Mouse (Mus musculus): ENCODE results near the gene Large2.
"Not testable (repeated sequence)": the region's sequence is repeated elsewhere in the genome, so short reads cannot be mapped to it uniquely, and the experiment has no call there.

Gene Large2

DNA sequence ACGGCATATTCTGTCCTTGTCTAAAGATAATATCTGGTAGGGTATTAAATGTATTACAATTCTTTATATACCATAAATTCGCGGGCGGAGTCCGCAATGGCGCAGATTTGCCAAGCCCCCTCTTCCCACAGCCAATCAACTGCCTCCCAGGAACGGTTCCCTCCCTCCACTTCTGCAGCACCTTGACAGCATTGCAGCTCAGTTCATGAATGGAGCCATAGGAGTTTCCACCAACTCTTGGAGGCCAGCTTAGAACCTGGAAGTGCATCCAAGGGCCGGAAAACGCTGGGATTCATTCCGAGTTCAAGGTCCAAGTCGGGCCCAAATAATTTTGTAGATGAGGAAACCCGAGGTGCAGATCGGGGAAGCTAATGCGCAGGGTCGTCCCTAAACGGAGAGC, at the start of gene Large2, which contains the start of gene Pex16:
Large2 (minus strand) TSS at position 356 of the 400 bp plus-strand sequence.
Pex16 (plus strand) TSS at position 163 of the 400 bp plus-strand sequence.
- DNase-seq (ENCODE audit: low spot score in 2 of 2): no peak

DNA sequence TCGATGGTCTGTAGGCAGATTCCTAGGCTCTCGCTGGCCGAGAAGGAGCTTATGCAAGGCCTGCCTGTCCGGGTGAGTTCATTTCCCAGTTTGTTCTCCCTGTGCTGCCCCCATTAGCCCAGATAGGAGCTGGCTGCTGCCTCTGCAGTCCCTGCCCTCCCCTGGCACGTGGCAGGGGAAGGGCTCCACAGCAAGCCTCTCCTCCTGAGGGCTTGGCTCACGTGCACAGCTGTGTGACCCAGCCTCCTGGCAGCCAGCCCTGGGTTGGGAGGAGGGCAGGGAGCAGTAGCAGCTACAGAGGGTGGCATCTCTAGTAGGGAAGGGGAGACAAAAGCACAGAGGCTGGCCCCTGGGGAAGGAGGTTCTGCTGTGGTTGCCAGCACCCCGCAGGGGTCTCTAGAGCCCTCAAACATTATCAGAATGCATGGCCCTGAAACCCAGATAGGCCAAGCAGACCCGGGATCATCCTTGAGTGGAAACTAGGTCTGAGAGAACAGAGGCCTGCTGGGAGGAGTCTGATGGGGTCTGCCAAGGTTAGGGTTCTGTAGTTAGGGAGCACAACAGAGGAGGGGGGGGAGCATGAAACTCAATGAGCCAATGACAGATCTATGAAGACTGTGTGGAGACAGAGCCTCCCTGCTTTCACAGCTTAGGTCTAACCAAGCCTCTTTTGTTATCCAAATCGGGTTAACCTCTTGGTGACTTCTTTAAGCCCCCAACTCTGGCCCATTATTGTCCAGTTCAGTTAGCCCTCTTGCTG, 49.2 kb upstream of the Large2 start:
- peak; percentile 72 to 77 for DNase-seq (ENCODE audit: low spot score in 2 of 2)

DNA sequence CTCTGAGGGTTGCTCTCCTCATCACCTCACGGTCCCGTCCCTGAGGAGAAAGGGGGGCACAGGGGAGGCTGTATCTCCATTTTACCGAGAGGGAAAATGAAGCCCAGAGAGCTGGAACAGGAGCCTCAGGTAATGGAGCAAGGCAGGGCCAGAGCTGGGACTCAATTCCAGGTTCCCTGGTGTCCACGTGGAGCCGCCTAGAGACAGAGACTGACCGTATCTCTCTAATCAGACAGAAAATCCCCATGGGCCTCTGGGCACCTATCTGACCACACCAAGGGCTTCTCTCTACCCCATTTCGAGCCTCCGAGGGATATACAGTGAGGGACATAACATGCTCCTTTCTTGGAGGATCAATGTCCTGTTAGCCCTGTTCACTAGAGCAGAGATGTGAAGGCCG, 48.5 kb upstream of the Large2 start:
- no peak for DNase-seq (ENCODE audit: low spot score in 2 of 2)

DNA sequence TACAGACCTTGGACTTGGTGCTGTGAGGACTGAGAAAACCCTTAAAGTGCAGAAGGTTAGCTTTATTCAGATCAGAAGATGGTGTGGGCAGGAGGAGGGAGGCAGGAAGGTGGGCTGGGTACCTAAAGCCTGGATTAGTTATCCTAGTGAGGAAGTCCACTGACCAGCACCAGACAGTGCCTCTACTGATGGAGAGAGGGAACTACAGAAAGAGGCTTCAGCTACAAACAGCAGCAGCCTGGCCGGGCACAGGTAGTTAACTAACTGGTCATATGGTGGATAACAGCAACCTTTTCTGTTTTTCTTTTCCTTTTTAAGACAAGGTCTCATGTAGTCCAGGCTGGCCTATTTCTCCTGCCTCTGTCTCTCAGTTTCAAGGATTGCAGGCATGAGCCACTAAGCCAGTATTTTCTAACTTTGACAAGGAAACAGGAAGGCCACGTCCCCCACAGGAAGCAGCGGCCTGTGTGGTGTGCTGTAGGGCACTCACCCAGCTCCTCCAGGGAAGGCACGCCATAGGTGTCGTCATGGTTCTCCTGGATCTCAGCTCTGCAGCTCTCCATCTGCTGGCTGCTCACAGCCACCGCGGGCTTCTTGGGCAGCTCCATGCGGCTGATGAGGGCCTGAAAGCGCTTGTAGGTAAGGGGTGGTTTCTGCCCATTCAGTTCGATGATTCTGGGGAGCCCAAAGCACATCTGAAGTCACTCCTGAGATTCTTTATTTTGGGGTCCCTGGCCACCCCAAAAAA, 47.9 kb upstream of the Large2 start:
- no peak for DNase-seq (ENCODE audit: low spot score in 2 of 2)

DNA sequence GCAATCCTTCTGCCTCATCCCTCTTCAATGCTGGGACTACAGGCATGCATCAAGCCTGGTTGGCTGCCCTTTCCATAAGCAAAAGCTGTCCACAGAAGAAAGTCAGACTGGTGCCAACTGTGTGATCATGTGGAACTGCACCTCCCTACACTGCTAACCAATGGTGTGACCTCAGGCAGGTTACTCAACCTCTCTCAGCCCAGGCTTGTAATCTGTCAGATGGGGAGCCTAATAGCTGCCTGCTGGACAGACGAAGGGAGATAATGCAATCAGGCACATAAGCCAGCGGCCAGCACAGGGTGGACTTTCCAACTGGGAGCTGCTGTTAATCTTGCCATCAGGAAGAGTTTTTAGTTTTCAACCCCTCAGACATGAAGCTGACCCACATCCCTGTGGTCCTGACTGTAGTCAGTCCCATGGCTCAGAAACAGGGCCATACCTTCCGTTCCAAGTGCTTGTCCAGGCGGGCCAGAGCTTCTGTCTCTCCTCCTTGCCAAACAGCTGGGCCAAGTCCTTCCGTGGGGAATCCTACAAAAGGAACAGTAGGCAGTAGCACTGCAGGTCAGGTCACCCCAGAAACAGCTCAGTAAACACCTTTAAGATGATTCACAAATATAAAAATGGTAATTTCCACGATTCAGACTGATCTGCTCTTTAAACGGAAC, 47.2 kb upstream of the Large2 start:
- DNase-seq (ENCODE audit: low spot score in 2 of 2): no peak

- DNase-seq (ENCODE audit: low spot score in 2 of 2): no peak
Measured at GRCm38 (mm10) chr2:92411705-92412104, 37.0 kb upstream of the Large2 start.

- DNase-seq (ENCODE audit: low spot score in 2 of 2): no peak
Measured at GRCm38 (mm10) chr2:92408309-92409045, 33.8 kb upstream of the Large2 start.

DNA sequence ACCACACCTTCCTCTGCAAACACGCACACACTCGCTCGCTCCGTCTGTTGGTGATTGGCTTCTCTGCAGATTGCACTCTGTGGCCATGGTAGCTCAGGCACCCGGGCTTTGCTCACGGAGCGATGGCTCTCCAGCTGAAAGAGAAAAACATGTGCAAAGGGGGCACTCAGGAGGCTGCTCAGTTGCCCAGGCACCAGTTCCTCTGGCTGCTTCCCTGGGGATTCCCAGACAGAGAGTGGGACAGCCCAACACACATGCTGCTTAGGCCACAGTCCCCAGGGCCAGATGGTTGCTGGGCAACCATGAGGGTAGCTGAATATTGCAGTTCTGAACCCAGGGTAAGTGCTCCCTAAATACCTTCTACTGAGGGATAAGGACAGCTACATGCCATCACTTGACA, 31.0 kb upstream of the Large2 start:
- no peak for DNase-seq (ENCODE audit: low spot score in 2 of 2)

- DNase-seq (ENCODE audit: low spot score in 2 of 2): no peak
Measured at GRCm38 (mm10) chr2:92404737-92405136, 30.1 kb upstream of the Large2 start.

DNA sequence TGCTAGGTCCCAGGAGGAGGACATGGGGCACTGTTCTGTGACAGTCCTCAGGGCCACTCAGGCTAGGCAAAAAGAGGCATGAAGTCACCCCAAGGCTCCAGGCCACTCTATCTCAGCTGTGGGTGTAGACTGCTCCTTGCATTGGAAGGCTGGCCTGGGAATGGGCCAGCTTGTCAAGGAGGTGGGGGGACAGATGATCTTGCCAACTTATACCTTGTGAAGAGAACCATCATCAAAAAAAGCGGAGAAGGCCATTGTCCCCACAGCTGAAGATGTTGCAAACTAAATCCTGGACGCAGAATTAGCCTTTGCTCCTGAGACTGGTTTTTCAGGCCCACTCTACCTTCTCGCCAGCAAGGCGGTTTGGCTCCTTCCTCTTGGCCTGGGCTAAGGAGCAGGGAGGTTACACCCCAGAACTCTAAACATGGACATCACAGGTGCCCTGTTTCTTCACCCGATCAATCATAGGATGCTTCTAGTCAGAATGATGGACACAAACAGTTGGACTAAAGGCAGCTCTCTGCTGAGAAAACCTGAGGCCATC, 29.2 kb upstream of the Large2 start:
- DNase-seq (ENCODE audit: low spot score in 2 of 2): no peak

- no peak for DNase-seq (ENCODE audit: low spot score in 2 of 2)
Measured at GRCm38 (mm10) chr2:92402591-92403326, 28.1 kb upstream of the Large2 start.

- no peak for DNase-seq (ENCODE audit: low spot score in 2 of 2)
Measured at GRCm38 (mm10) chr2:92401091-92401561, 26.5 kb upstream of the Large2 start, which contains the start of gene Mapk8ip1. Gene Mapk8ip1 (minus strand): TSS chr2:92401263.

DNA sequence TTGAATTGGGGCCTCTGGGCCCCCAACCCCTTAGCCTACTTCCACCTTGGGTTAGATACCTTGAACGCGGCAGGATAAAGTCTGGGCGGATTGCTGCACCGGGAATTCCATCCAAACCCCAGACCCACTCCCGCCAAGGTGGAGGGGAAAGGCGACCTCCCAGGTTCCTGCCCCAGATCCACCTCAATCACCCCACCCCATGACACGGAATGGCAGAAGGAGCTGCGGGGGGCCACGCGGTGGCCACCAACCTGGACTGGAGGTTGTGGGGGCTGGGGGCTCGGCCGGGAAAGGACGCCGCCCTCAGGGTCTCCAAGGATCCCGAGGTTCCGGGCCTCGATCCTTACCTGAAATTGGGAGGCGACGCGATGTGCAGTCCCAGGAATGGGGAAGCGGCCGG, 26.0 kb upstream of the Large2 start:
- no peak for DNase-seq (ENCODE audit: low spot score in 2 of 2)

DNA sequence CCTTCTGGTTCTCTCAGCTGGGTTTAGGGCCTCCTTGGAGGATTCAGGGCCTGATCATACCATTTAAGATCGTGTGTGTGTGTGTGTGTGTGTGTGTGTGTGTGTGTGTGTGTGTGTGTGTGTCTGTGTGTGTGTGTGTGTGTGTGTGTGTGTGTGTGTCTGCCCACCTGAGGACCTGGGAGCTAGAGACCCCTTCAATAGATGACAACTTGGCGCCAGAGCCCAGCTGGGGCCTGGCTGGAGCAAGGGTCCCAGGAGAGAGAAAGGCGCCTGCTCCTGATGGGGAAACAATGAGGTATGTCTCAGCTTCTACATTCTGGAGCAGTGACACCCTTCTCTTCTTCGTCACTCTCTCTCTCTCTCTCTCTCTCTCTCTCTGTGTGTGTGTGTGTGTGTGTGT, 25.2 kb upstream of the Large2 start:
- DNase-seq (ENCODE audit: low spot score in 2 of 2): not testable (repeated sequence)

DNA sequence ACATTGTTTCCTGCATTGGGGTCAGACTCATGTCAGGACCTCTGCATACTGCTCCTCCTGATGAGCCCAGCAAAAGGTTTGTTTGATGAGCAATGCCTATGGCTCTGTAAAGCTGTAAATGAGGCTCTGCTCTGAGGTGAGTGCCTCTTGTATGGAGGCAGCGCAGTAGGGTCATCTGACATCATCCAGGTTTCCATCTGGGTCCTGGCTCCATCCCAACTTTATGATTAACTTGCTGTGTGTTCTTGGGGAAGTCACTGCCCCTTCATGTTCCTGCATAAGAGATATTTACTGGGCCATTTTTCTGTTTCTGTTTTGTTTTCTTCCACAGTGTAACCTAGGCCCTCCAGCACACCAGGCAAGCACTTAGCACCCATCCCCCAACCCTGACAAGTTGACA, 22.8 kb upstream of the Large2 start:
- DNase-seq (ENCODE audit: low spot score in 2 of 2): no peak

GRCm38 (mm10) chr2:92395535-92395934, 20.9 kb upstream of the Large2 start:
- DNase-seq (ENCODE audit: low spot score in 2 of 2): no peak

DNA sequence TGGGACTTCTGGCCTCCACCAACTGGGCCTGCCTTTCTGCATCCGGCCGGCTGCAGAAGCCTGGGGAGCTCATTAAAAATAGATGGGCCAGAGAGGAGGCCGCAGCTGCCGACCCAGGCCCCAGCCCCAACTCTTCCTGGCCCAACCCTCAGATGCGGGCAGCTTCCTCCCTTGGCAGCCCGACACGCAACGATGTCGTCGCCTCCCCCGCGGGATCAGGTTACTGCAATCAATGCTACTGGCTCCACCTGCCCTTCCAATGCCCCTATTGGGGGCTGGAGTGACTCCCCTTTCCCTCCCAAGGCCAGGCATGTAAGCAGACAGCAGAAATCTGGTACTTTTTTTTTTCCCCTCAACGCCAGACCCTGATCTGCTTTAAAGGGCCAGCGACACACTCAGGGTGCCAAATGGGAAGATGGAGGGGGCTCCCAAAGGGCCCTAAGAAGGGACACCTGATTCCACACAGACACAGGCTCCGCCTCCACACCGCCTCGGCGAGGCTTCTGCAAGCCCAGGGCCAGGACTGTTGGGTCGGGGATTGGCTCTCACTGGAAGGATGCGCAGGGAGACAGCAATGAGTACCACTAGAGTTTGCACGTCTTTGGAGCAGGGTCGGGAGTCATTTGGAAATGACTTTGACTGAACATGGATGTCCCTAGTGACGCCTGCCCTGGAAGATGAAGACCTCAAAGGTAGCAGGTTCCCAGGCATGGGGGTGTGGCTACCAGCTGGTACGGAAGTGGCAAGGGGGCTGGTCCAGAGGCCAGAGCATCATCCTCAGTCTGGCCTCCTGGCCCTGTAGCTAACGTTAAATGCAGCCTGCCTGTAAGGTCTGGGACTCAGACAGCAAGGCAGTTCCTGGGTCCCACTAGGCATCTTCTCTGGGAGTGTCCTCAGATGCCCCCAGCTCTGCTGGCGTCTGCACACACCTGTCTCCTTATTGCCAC, 17.9 kb upstream of the Large2 start:
- DNase-seq (ENCODE audit: low spot score in 2 of 2): no peak

DNA sequence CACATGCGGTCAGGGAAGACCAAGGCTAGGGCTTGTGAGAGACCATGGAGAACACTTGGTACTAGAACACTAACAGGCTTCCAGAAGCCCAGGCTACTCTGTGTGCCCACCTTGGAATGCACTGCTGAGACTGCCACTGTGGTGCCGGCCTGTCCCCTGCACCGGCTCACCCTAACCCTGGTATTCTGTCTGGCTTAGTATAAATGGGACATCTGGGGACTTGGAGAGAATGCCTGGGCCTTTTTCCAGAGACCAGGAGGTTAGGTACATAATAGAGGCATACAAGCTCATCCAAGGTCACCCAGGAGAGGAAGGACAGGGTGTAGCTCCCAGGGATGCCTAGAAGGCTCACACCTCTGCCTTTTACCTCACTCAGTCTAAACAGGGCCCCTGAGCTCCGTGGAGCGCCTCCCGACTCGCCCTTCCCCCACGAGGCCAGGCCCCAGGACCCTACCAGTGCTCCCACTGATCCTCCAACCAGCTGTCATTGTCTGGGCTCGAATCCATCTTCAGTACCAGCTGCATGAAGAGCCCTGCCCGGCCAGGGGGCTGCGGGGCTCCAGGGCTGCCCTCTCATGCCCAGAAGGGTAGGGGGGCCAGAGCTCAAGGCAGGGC, 17.1 kb upstream of the Large2 start:
- no peak for DNase-seq (ENCODE audit: low spot score in 2 of 2)

DNA sequence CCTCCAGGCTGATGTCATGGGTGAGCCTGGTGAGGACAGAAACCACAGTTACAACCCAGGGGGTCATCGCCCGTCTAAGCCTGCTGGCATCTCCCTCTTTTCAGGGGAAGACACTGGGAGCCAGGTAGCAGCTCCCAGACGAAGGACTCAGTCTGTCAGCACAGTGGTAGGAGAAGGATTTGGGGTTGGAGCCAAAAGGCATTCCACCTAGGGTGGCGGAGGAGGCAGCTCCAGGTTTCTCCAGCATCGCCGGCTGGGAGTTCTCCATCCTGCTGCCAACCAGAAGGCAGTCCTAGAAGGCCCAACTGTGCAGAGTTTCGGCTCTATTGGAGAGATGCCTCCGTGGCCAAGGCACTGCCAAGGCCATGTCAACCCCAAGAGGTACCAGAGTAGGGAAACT, 16.4 kb upstream of the Large2 start:
- DNase-seq (ENCODE audit: low spot score in 2 of 2): no peak
